Mouse (Mus musculus): Measurements from ENCODE around the gene H2-K1. TPM values are rescaled to one million over a fixed set of nuclear protein-coding genes. Genes with fewer than 3 reads are reported as not detected.
"Not testable (repeated sequence)": the region's sequence is repeated elsewhere in the genome, so short reads cannot be mapped to it uniquely, and the experiment has no call there.

The H2-K1 gene
- total and polyA plus RNA-seq, 3 experiments = 0.16 to 0.74 TPM; not detected in 1

GRCm38 (mm10) chr17:33995651-33996050 lies 4.5 kb downstream of the H2-K1 start:
- no peak for DNase-seq (ENCODE audit: low spot score)
- Histone ChIP-seq H3K27me3 (ENCODE audit: insufficient read depth, low read length) (peaks cover 22% of the 10 kb centered on the region), H3K4me1 (ENCODE audit: insufficient read depth, low read depth, low read length) (peaks cover 6% of the 10 kb centered on the region; the same call in 1 of the 2 replicates), H3K36me3 (replicated peaks) (no peaks in the 10 kb centered on the region), H3K9me3 (replicated peaks) (peaks cover 12% of the 10 kb centered on the region), H3K4me3 (ENCODE audit: low read depth, low read length) (no peak overlapping the region)
- TF ChIP-seq TAL1 (conservative IDR thresholded peaks at IDR 0.05; ENCODE audit: low read depth, low read length) = no peak
- no peak for TF ChIP-seq GATA2 (IDR thresholded peaks at IDR 0.05; ENCODE audit: borderline replicate concordance, low read depth, low read length)
- no peak for TF ChIP-seq CTCF (IDR thresholded peaks at IDR 0.05; ENCODE audit: low read depth, low read length)
- no peak for TF ChIP-seq POLR2AphosphoS5 (IDR thresholded peaks at IDR 0.05; ENCODE audit: insufficient replicate concordance, low read depth, low read length)
- no peak for TF ChIP-seq GATA1 (IDR thresholded peaks at IDR 0.05; ENCODE audit: borderline replicate concordance, low read length)
- no peak for ATAC-seq (ENCODE audit: extremely low read depth, insufficient number of reproducible peaks, low FRiP score, poor library complexity, severe bottlenecking)

GRCm38 (mm10) chr17:33994959-33995358 lies 5.2 kb downstream of the H2-K1 start:
- ATAC-seq (ENCODE audit: extremely low read depth, insufficient number of reproducible peaks, low FRiP score, poor library complexity, severe bottlenecking) (no peak), DNase-seq (ENCODE audit: low spot score) (no peak)
- H3K4me3 ChIP-seq (ENCODE audit: low read depth, low read length) = no peak overlapping the region
- peaks cover 8% of the 10 kb centered on the region for H3K9me3 ChIP-seq (replicated peaks)
- H3K4me1 ChIP-seq (ENCODE audit: insufficient read depth, low read depth, low read length) = peaks cover 6% of the 10 kb centered on the region; the same call in 1 of the 2 replicates
- peaks cover 15% of the 10 kb centered on the region for H3K27me3 ChIP-seq (ENCODE audit: insufficient read depth, low read length)
- no peak for TF ChIP-seq TAL1 (conservative IDR thresholded peaks at IDR 0.05; ENCODE audit: low read depth, low read length)
- TF ChIP-seq POLR2AphosphoS5 (IDR thresholded peaks at IDR 0.05; ENCODE audit: insufficient replicate concordance, low read depth, low read length) = no peak
- TF ChIP-seq CTCF (IDR thresholded peaks at IDR 0.05; ENCODE audit: low read depth, low read length) = no peak
- no peak for TF ChIP-seq GATA1 (IDR thresholded peaks at IDR 0.05; ENCODE audit: borderline replicate concordance, low read length)
- TF ChIP-seq GATA2 (IDR thresholded peaks at IDR 0.05; ENCODE audit: borderline replicate concordance, low read depth, low read length) = no peak
- H3K36me3 ChIP-seq (replicated peaks) = no peaks in the 10 kb centered on the region

- DNase-seq (ENCODE audit: low spot score) (no peak), ATAC-seq (ENCODE audit: extremely low read depth, insufficient number of reproducible peaks, low FRiP score, poor library complexity, severe bottlenecking) (no peak)
- Histone ChIP-seq H3K4me3 (ENCODE audit: low read depth, low read length) (no peak overlapping the region), H3K27me3 (ENCODE audit: insufficient read depth, low read length) (peaks cover 18% of the 10 kb centered on the region), H3K4me1 (ENCODE audit: insufficient read depth, low read depth, low read length) (peaks cover 6% of the 10 kb centered on the region; the same call in 1 of the 2 replicates), H3K36me3 (replicated peaks) (no peaks in the 10 kb centered on the region), H3K9me3 (replicated peaks) (no peaks in the 10 kb centered on the region)
- no peak for TF ChIP-seq POLR2AphosphoS5 (IDR thresholded peaks at IDR 0.05; ENCODE audit: insufficient replicate concordance, low read depth, low read length)
- no peak for TF ChIP-seq GATA1 (IDR thresholded peaks at IDR 0.05; ENCODE audit: borderline replicate concordance, low read length)
- peak; percentile 62 for TF ChIP-seq CTCF (IDR thresholded peaks at IDR 0.05; ENCODE audit: low read depth, low read length)
- TF ChIP-seq GATA2 (IDR thresholded peaks at IDR 0.05; ENCODE audit: borderline replicate concordance, low read depth, low read length) = no peak
- no peak for TF ChIP-seq TAL1 (conservative IDR thresholded peaks at IDR 0.05; ENCODE audit: low read depth, low read length)
These were observed 8.1 kb downstream of the H2-K1 start for GRCm38 (mm10) chr17:33991788-33992664.

DNA sequence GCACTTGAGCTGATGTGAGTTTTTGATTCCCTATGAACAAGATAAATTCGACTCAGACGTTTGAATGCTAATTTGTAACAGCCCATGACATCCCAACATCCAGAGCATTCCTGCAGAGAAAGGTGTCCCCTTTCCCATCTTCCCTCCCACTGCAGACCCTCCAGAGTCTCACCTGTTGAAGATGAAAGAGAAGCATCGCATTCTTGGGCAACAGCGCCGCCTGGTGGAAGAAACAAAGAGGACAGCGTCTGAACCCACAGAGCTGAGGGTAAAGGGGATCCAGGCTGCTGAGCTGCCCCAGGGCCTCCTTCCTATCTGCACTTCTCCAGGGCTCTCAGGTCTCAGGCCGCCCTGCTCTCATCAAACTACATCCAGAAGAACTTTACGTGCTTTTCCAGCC lies 18.0 kb downstream of the H2-K1 start:
- not testable (repeated sequence) for ATAC-seq (ENCODE audit: extremely low read depth, insufficient number of reproducible peaks, low FRiP score, poor library complexity, severe bottlenecking); DNase-seq (ENCODE audit: low spot score); H3K4me3 ChIP-seq (ENCODE audit: low read depth, low read length); H3K36me3 ChIP-seq (replicated peaks); H3K9me3 ChIP-seq (replicated peaks)
- peaks cover 15% of the 10 kb centered on the region for H3K27me3 ChIP-seq (ENCODE audit: insufficient read depth, low read length)
- peaks cover 47% of the 10 kb centered on the region for H3K4me1 ChIP-seq (ENCODE audit: insufficient read depth, low read depth, low read length)
- TF ChIP-seq CTCF (IDR thresholded peaks at IDR 0.05; ENCODE audit: low read depth, low read length) = peak; percentile 36

GRCm38 (mm10) chr17:33981192-33981909 lies 18.8 kb downstream of the H2-K1 start:
- DNase-seq (ENCODE audit: low spot score) (peak; percentile 47), ATAC-seq (ENCODE audit: extremely low read depth, insufficient number of reproducible peaks, low FRiP score, poor library complexity, severe bottlenecking) (peak; percentile 61; the same call in 1 of the 2 replicates)
- peak overlapping the region; percentile 73 for H3K4me3 ChIP-seq (ENCODE audit: low read depth, low read length)

DNA sequence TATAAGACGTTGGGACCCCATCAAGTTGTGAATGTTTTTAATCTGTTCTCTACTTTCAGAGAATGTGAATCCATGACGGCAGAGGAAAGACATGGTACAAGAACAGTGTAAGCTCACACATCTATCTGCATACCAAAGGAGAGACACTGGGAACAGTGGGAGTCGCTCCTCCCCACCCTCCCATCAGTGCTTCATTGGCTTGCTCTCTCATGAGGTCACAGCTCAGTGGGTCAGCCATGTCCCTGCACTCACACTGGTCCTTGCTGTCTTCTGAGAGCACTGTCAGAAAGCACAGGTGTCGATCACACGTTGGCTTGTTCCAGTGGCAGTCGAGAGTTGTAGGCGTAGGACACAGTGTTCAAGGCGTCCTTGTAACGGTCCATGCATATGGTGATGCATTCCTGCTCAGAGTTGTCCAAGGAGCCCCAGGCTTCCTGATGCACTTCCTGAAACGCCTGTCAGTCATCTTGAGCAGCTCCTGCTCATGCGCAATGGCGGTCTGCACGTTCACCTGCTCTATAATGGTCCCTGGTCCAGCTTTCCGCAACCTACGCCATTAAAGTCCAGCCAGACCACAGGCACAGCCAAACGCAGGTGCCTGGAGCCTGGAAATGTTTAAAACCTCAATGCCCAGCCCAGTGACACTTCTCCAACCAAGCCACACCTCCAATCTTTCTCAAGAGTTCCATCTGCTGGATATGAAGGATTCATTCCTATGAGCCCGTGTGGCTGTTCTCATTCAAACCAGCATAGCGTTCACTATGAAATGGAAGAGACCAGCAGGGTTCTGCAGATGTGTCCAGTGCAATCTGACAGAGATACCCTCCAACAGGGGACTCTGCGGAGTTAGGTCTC lies 19.7 kb downstream of the H2-K1 start:
- Histone ChIP-seq H3K4me1 (ENCODE audit: insufficient read depth, low read depth, low read length) (peaks cover 48% of the 10 kb centered on the region), H3K27me3 (ENCODE audit: insufficient read depth, low read length) (peaks cover 11% of the 10 kb centered on the region), H3K36me3 (replicated peaks) (peaks cover 6% of the 10 kb centered on the region), H3K9me3 (replicated peaks) (no peaks in the 10 kb centered on the region), H3K4me3 (ENCODE audit: low read depth, low read length) (peak overlapping the region; percentile 73; the same call in 1 of the 2 replicates)
- TF ChIP-seq GATA1 (IDR thresholded peaks at IDR 0.05; ENCODE audit: borderline replicate concordance, low read length) (no peak), POLR2AphosphoS5 (IDR thresholded peaks at IDR 0.05; ENCODE audit: insufficient replicate concordance, low read depth, low read length) (no peak), CTCF (IDR thresholded peaks at IDR 0.05; ENCODE audit: low read depth, low read length) (no peak)
- no peak for DNase-seq (ENCODE audit: low spot score)
- no peak for ATAC-seq (ENCODE audit: extremely low read depth, insufficient number of reproducible peaks, low FRiP score, poor library complexity, severe bottlenecking)

More at GRCm38 (mm10) chr17:33981192-33981909, 18.8 kb downstream of the H2-K1 start:
- Histone ChIP-seq H3K27me3 (ENCODE audit: insufficient read depth, low read length) (peaks cover 15% of the 10 kb centered on the region), H3K4me1 (ENCODE audit: insufficient read depth, low read depth, low read length) (peaks cover 48% of the 10 kb centered on the region)
- peak; percentile 27; the same call in 1 of the 2 replicates for TF ChIP-seq CTCF (IDR thresholded peaks at IDR 0.05; ENCODE audit: low read depth, low read length)
- H3K9me3 ChIP-seq (replicated peaks); H3K36me3 ChIP-seq (replicated peaks): not testable (repeated sequence)

Measured in G1E (cell line).